Mouse (Mus musculus): ENCODE results near the gene Tdp1. TPM values are rescaled to one million over a fixed set of nuclear protein-coding genes. Genes with fewer than 3 reads are reported as not detected.

Gene Tdp1
- polyA plus RNA-seq, 1 experiment from 2014 or later: 68.4 TPM

DNA sequence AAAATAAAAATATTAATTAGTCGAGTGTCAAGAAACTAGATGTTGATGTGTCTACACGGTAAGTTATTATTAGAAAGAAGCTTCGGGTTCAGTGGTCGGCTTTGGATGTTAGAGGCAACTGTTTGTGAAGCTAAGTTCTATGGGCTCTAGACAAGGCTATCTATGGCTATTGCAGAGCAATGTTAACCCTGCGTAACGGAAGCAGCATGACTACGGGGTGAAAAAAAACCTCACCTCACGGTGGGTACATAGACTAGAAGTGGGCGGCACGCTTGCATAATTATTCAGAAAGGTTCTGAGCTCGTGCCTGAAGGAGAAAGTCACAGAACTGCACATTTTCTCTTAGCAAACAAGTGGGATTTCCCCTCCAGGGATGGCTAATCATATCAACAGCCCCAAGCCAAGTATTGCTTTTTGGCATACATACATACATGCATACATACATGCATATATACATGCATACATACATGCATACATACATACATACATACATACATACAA lies 108.1 kb downstream of the Tdp1 start:
- WGBS: 94% methylated on average over 11 of the region's 11 CpGs
- no peaks in the 10 kb centered on the region for H3K36me3 ChIP-seq
- ATAC-seq (ENCODE audit: low FRiP score, low read depth): no peak
- H3K27ac ChIP-seq (replicated peaks): no peak overlapping the region
- H3K4me1 ChIP-seq: no peaks in the 10 kb centered on the region
- H3K4me2 ChIP-seq (replicated peaks): no peak overlapping the region
- H3K27me3 ChIP-seq: no peaks in the 10 kb centered on the region
- H3K4me3 ChIP-seq: no peak overlapping the region
- no peak overlapping the region for H3K9ac ChIP-seq (replicated peaks)
- H3K9me3 ChIP-seq: no peaks in the 10 kb centered on the region

DNA sequence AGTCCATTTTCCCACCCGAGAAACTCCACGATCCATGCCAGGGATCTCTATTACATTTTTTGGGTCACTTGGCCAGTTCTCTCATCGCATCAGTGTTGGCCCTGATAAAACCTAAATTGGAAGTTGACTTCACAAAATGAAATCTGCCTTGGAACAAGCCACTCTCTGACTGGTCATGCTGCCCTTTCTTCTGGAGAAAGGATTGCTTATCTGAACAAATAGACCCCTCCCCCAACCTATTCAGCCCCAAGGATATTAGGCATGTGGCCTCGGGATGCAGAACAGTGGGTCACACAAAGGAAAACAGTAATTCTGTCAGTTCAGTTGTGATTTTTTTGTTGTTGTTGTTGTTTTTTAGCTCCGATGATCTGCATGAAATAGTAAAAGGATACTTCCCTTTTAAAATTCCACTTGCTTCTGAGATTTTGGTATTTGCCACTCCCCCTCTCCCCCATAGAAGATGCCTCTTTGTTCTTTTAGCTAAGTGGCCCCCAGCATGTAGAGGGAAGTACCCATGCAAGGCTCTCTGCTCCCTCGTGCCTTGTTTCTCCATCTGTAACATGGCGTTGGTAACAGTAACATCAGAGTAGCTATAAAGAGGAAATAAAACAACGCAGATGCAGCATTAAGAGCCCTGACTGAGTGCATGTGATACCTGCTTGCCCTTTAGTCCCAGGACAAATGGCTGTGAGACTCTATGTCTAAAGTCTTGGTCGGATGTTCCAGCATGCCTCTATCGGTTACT lies 109.0 kb downstream of the Tdp1 start:
- H3K9me3 ChIP-seq: no peaks in the 10 kb centered on the region
- ATAC-seq (ENCODE audit: low FRiP score, low read depth): no peak
- no peaks in the 10 kb centered on the region for H3K36me3 ChIP-seq
- 79% methylated on average over 10 of the region's 10 CpGs for WGBS
- no peaks in the 10 kb centered on the region for H3K4me1 ChIP-seq
- H3K27me3 ChIP-seq: no peaks in the 10 kb centered on the region
- H3K4me2 ChIP-seq (replicated peaks): no peak overlapping the region
- no peak overlapping the region for H3K27ac ChIP-seq (replicated peaks)
- no peak overlapping the region for H3K9ac ChIP-seq (replicated peaks)
- H3K4me3 ChIP-seq: no peak overlapping the region

DNA sequence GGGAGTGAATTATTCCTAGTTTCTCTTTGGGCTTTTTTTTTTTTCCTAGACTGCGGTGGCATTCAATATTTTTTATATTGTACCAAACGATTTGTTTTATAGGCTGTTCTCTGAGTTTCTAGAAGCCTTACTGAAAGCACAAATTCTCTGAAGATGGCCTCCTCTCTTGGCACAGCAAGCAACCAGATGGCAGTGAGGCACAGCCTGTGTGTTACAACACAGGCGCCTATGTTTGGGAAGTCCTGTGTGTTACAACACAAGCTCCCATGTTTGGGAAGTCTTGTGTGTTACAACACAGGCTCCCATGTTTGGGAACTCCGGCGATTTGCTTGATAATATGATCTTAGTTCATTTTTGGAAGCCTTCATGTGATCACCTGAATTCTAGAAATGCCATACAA lies 111.6 kb downstream of the Tdp1 start:
- H3K9me3 ChIP-seq: no peaks in the 10 kb centered on the region
- ATAC-seq (ENCODE audit: low FRiP score, low read depth): no peak
- no peak overlapping the region for H3K4me3 ChIP-seq
- H3K9ac ChIP-seq (replicated peaks): no peak overlapping the region
- H3K4me2 ChIP-seq (replicated peaks): no peak overlapping the region
- WGBS: 93% methylated on average over 5 of the region's 5 CpGs
- H3K4me1 ChIP-seq: no peaks in the 10 kb centered on the region
- no peaks in the 10 kb centered on the region for H3K27me3 ChIP-seq
- H3K27ac ChIP-seq (replicated peaks): no peak overlapping the region
- H3K36me3 ChIP-seq: no peaks in the 10 kb centered on the region

DNA sequence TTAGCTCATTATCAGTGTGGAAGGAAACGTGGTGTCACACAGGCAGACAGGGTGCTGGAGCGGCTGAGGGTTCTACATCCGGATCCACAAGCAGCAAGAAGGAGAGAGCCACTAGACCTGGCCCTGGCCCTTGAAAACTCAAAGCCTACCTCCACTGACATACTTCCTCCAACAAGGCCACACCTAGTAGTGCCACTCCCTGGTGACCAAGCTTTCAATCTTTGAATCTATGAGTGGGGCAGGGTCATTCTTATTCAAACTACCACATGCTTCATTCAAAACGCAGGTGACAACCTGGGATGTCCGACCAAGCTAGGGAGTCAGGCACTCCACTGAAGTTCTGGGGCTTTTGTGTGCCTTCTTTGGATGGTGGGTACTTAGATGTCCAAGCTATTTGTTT lies 115.4 kb downstream of the Tdp1 start:
- Histone ChIP-seq H3K27me3 (no peaks in the 10 kb centered on the region), H3K4me2 (replicated peaks) (no peak overlapping the region), H3K4me1 (peaks cover 5% of the 10 kb centered on the region; the same call in 1 of the 2 replicates), H3K4me3 (no peak overlapping the region), H3K9ac (replicated peaks) (no peak overlapping the region), H3K9me3 (no peaks in the 10 kb centered on the region), H3K36me3 (no peaks in the 10 kb centered on the region), H3K27ac (replicated peaks) (no peak overlapping the region)
- ATAC-seq (ENCODE audit: low FRiP score, low read depth): no peak
- WGBS: 85% methylated on average over 5 of the region's 5 CpGs

DNA sequence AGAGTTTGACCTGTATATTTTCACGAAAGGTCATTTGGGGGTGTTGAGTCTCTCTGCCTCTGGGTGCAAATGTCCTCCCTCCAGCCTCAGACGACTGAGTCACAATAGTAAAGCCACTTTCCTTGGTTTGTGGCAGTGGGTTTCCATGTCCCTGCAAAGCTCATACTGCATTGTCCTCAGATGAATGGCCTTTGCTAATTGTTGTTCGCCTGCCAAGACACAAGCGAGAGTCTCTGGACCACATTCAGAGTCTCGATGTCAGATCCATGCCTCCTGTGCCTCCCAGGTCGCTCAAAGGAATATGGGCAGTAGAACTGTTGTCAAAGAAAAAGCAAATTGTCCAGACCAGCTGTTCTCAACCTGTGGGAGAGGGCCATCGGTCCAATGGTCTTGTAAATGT lies 116.1 kb downstream of the Tdp1 start:
- no peaks in the 10 kb centered on the region for H3K27me3 ChIP-seq
- H3K36me3 ChIP-seq: no peaks in the 10 kb centered on the region
- peaks cover 5% of the 10 kb centered on the region; the same call in 1 of the 2 replicates for H3K4me1 ChIP-seq
- 76% methylated on average over 7 of the region's 7 CpGs for WGBS
- no peaks in the 10 kb centered on the region for H3K9me3 ChIP-seq
- no peak overlapping the region for H3K4me2 ChIP-seq (replicated peaks)
- H3K9ac ChIP-seq (replicated peaks): no peak overlapping the region
- no peak for ATAC-seq (ENCODE audit: low FRiP score, low read depth)
- no peak overlapping the region for H3K4me3 ChIP-seq
- H3K27ac ChIP-seq (replicated peaks): no peak overlapping the region

DNA sequence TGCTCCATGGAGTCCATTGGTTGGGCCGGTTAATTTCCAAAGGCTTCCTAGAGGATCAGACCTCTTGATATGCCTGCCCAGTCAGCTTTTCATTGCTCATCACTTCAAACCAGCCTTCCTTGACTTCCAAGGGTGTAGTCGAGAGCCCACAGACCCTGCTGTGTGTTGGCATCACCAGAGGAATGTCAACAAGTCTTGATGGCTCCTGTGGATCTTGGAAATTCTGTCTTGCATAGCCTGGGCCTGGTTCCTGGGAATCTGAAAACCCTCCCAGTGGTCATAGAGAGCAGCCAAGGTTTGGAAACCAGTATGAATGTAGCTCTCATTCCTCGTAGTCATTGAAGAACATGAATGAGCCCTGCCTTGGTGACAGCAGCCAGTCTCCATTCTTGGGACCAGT lies 116.9 kb downstream of the Tdp1 start:
- no peaks in the 10 kb centered on the region for H3K9me3 ChIP-seq
- no peak overlapping the region for H3K4me3 ChIP-seq
- ATAC-seq (ENCODE audit: low FRiP score, low read depth): no peak
- no peaks in the 10 kb centered on the region for H3K27me3 ChIP-seq
- WGBS: 88% methylated on average over 3 of the region's 3 CpGs
- no peak overlapping the region for H3K27ac ChIP-seq (replicated peaks)
- no peaks in the 10 kb centered on the region for H3K36me3 ChIP-seq
- H3K4me1 ChIP-seq: peaks cover 5% of the 10 kb centered on the region; the same call in 1 of the 2 replicates
- H3K4me2 ChIP-seq (replicated peaks): no peak overlapping the region
- H3K9ac ChIP-seq (replicated peaks): no peak overlapping the region

DNA sequence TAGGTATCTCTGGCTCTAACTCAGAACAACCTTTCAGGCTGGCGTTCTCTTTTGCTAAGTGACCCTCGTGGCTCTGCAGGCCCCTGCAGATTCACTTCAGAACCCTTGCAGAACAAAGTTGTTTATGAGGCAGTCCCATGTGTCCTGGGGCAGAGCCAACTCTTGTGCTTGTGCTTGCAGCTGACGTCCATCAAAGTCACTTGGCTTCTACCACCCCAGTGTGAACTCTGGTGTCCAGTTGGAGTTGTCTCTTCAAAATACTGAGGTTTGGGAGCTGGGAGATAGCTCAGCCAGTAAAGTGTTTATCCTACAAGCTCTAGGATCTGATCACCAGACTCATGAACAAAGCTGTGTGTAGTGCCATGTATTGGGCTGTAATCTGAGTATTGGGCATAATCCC lies 117.6 kb downstream of the Tdp1 start:
- no peak for ATAC-seq (ENCODE audit: low FRiP score, low read depth)
- Histone ChIP-seq H3K4me3 (no peak overlapping the region), H3K9ac (replicated peaks) (no peak overlapping the region), H3K27ac (replicated peaks) (no peak overlapping the region), H3K27me3 (no peaks in the 10 kb centered on the region), H3K4me1 (peaks cover 5% of the 10 kb centered on the region; the same call in 1 of the 2 replicates), H3K9me3 (no peaks in the 10 kb centered on the region), H3K36me3 (no peaks in the 10 kb centered on the region), H3K4me2 (replicated peaks) (no peak overlapping the region)
- 87% methylated on average over 3 of the region's 3 CpGs for WGBS

DNA sequence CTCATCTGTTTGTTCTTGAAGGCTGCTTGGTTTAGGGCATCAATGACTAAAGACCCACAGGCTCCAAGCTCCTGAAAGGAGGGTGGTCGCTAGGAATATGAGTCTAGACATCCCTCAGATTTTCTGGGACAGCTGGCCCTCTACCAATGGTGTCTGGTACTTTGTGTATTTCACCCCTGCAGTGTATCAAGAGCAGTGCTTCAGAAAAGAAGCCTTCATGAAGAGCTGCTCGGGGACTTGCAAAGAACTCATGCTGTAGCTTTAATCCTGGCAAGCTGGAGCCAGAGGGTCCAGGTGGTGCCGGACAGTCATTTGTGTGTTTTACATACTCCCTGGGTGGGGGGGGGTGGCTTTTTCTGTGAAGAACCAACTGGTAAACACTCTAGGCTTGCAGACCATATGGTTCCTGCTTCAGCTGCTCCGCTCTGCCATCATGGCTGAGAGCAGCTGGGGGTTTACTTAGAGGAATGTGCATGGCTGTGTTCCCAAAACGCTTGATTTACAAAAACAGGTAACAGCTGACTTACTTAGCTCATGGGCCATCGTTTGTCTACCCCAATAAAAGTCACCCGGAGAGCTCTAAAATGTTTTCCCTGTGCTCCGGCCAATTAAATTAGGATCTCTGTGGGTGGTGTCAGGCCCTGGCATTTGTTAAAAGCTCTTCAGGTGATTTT lies 118.7 kb downstream of the Tdp1 start:
- WGBS: 41% methylated on average over 8 of the region's 8 CpGs

More for the DNA sequence above, 118.7 kb downstream of the Tdp1 start:
- Histone ChIP-seq H3K9me3 (no peaks in the 10 kb centered on the region), H3K27ac (replicated peaks) (no peak overlapping the region), H3K36me3 (no peaks in the 10 kb centered on the region), H3K4me3 (no peak overlapping the region), H3K4me2 (replicated peaks) (no peak overlapping the region), H3K9ac (replicated peaks) (no peak overlapping the region), H3K4me1 (peaks cover 5% of the 10 kb centered on the region; the same call in 1 of the 2 replicates), H3K27me3 (no peaks in the 10 kb centered on the region)
- ATAC-seq (ENCODE audit: low FRiP score, low read depth): no peak

Small RNAs within 50 kb of the gene (microRNA-seq; reads per million reads assigned to microRNA genes)
- gene Gm23291: not detected

Other genes with a start within 250 kb of the Tdp1 start
- 16.7 and 17.4 TPM in 2 replicates for gene Efcab11, start 78 bp upstream of the Tdp1 start, polyA plus RNA-seq (2016; fragmentation: Nextera tagmentation; extraction: Ambion mirVana)
- 0.22 and 0.24 TPM in 2 replicates for gene Kcnk13, start 80.0 kb downstream of the Tdp1 start, polyA plus RNA-seq (2016; fragmentation: Nextera tagmentation; extraction: Ambion mirVana)
- 328 TPM in 2 replicates for gene Psmc1, start 225.6 kb downstream of the Tdp1 start, polyA plus RNA-seq (2016; fragmentation: Nextera tagmentation; extraction: Ambion mirVana)

All from midbrain, embryonic 12.5 days (tissue).